Comparison of ENCODE assay signal across 14 mouse cellular contexts in the genomic region with DNA sequence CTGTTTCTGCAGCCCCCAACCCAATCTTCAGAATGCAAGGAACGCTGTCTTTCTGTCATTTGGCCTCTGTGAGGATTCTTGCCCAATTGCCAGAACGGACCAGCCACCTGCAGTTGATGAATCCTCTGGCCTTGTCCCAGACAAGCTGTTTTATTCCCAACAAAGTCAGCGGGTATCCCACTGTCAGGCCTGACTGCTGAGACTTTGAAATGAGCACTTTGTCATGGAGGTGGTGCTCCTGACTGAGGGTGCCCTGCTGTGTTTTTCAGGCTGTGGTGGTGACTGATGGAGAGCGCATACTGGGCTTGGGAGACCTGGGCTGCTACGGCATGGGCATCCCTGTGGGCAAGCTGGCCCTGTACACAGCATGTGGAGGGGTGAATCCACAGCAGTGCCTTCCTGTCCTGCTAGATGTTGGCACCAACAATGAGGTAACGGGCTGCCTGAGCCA.
DNase-seq lines count a peak whose midpoint lies in the region; ATAC-seq and TF ChIP-seq lines count a peak whose summit lies in the region.
"Had no signal": no experiment of that assay in that cellular context is flagged by ENCODE, and none has a peak within 500 bp of the region (broad histone marks: within the 10 kb centered on the region; RNA-seq: fewer than 3 reads in every experiment).

No protein-coding gene starts in this region.

- no peak for TF ChIP-seq POLR2A in thymus, adult 2 months (IDR thresholded peaks at IDR 0.05; ENCODE audit: control insufficient read depth, extremely low read depth, insufficient read depth, low read length, poor library complexity)

- no peaks in the 10 kb centered on the region for H3K4me1 ChIP-seq in forebrain, embryonic 14.5 days (ENCODE audit: control insufficient read depth, insufficient read depth, low read length)
- no peaks in the 10 kb centered on the region for H3K4me1 ChIP-seq in midbrain, embryonic 11.5 days (ENCODE audit: control insufficient read depth, insufficient read depth, low read length)
- H3K4me1 ChIP-seq in thymus, adult 2 months (replicated peaks; ENCODE audit: control insufficient read depth, insufficient read depth, low read length) = no peaks in the 10 kb centered on the region
- H3K4me1 ChIP-seq: intestine, embryonic 15.5 days had no signal

- no peaks in the 10 kb centered on the region for H3K27me3 ChIP-seq in forebrain, embryonic 14.5 days (replicated peaks; ENCODE audit: control insufficient read depth, insufficient read depth, low read length)
- H3K27me3 ChIP-seq in midbrain, embryonic 11.5 days (ENCODE audit: control insufficient read depth, insufficient read depth, low read length) = no peaks in the 10 kb centered on the region
- no peaks in the 10 kb centered on the region for H3K27me3 ChIP-seq in thymus, adult 2 months (ENCODE audit: control insufficient read depth, insufficient read depth, low read length)
- H3K27me3 ChIP-seq: embryonic facial prominence, embryonic 12.5 days; intestine, embryonic 15.5 days had no signal

- no peaks in the 10 kb centered on the region for H3K36me3 ChIP-seq in forebrain, embryonic 14.5 days (ENCODE audit: control insufficient read depth, insufficient read depth, low read length)
- no peaks in the 10 kb centered on the region for H3K36me3 ChIP-seq in midbrain, embryonic 11.5 days (ENCODE audit: control insufficient read depth, insufficient read depth, low read length)
- no peaks in the 10 kb centered on the region for H3K36me3 ChIP-seq in thymus, adult 2 months (ENCODE audit: control insufficient read depth, insufficient read depth, low read length)
- H3K36me3 ChIP-seq: embryonic facial prominence, embryonic 12.5 days; intestine, embryonic 15.5 days had no signal

- H3K27ac ChIP-seq in forebrain, embryonic 14.5 days (ENCODE audit: low read depth, low read length) = no peak overlapping the region
- H3K27ac ChIP-seq in midbrain, embryonic 11.5 days (ENCODE audit: low read depth, low read length) = no peak overlapping the region
- H3K27ac ChIP-seq in gastrocnemius, adult 2 months = no peak overlapping the region
- no peak overlapping the region for H3K27ac ChIP-seq in thymus, adult 2 months (ENCODE audit: control insufficient read depth, insufficient read depth, low read length)
- H3K27ac ChIP-seq: embryonic facial prominence, embryonic 12.5 days; heart, adult 2 months; intestine, embryonic 15.5 days had no signal

- no peak overlapping the region for H3K9ac ChIP-seq in forebrain, embryonic 14.5 days (ENCODE audit: low read length)
- H3K9ac ChIP-seq in midbrain, embryonic 11.5 days (ENCODE audit: low read length) = no peak overlapping the region
- H3K9ac ChIP-seq: embryonic facial prominence, embryonic 12.5 days; intestine, embryonic 15.5 days had no signal

- H3K4me3 ChIP-seq in forebrain, embryonic 14.5 days (ENCODE audit: low read depth, low read length) = no peak overlapping the region
- no peak overlapping the region for H3K4me3 ChIP-seq in midbrain, embryonic 11.5 days (ENCODE audit: low read depth, low read length)
- H3K4me3 ChIP-seq in gastrocnemius, adult 2 months = no peak overlapping the region
- H3K4me3 ChIP-seq in thymus, adult 2 months (ENCODE audit: control insufficient read depth, insufficient read depth, low read length) = no peak overlapping the region
- H3K4me3 ChIP-seq: embryonic facial prominence, embryonic 12.5 days; heart, adult 2 months; intestine, embryonic 15.5 days; myocyte had no signal

- H3K4me2 ChIP-seq in forebrain, embryonic 14.5 days (ENCODE audit: low read length) = no peak overlapping the region
- H3K4me2 ChIP-seq in midbrain, embryonic 11.5 days = no peak overlapping the region
- H3K4me2 ChIP-seq: embryonic facial prominence, embryonic 12.5 days; intestine, embryonic 15.5 days had no signal

- TF ChIP-seq CTCF in gastrocnemius, adult 2 months (IDR thresholded peaks at IDR 0.05) = no peak
- TF ChIP-seq CTCF in thymus, adult 2 months (IDR thresholded peaks at IDR 0.05; ENCODE audit: borderline replicate concordance, control insufficient read depth, extremely low read depth, insufficient read depth, low read length, poor library complexity) = no peak

- 14% methylated on average over 6 of the region's 6 CpGs for WGBS in forebrain, embryonic 14.5 days
- 16% methylated on average over 6 of the region's 6 CpGs for WGBS in midbrain, embryonic 11.5 days
- WGBS in thymus, adult 2 months = 73% methylated on average over 6 of the region's 6 CpGs

- ATAC-seq in cerebellum, adult (ENCODE audit: insufficient number of reproducible peaks, low FRiP score, low TSS enrichment) = peak; percentile 85
- ATAC-seq in forebrain, embryonic 14.5 days = no peak
- ATAC-seq in midbrain, embryonic 11.5 days (ENCODE audit: low FRiP score) = peak; percentile 30; the same call in 1 of the 2 replicates
- ATAC-seq: intestine, embryonic 15.5 days; lung, postnatal 0 days had no signal

- no peaks in the 10 kb centered on the region for H3K9me3 ChIP-seq in forebrain, embryonic 14.5 days (replicated peaks; ENCODE audit: control insufficient read depth, low read length)
- no peaks in the 10 kb centered on the region for H3K9me3 ChIP-seq in midbrain, embryonic 11.5 days (ENCODE audit: control insufficient read depth, low read length)
- H3K9me3 ChIP-seq: embryonic facial prominence, embryonic 12.5 days; intestine, embryonic 15.5 days had no signal

- peak; percentile 20 for DNase-seq in embryo, embryonic 10 days (ENCODE audit: low spot score)
- DNase-seq in embryo, embryonic 9.5 days (ENCODE audit: extremely low spot score) = no peak
- DNase-seq in forebrain, embryonic 14.5 days (ENCODE audit: low spot score) = peak; percentile 14
- peak; percentile 80 for DNase-seq in midbrain, embryonic 11.5 days (ENCODE audit: low spot score, missing footprints)
- no peak for DNase-seq in ovary, postnatal 36 days (ENCODE audit: low spot score)
- DNase-seq in gastrocnemius, adult 2 months = no peak
- DNase-seq in thymus, adult 2 months = no peak
- DNase-seq: adrenal gland, postnatal 14 days; heart, adult 2 months had no signal

- intact Hi-C loops in gastrocnemius, adult 2 months (cut with DNase I) = no loop called here

Comparison
In these comparisons a context has a peak if more than half of its experiments do, and no peak if none do; other contexts are left out.
1. DNase-seq: peak in embryo, embryonic 10 days (single experiment), forebrain, embryonic 14.5 days (single experiment) and midbrain, embryonic 11.5 days (single experiment); none in embryo, embryonic 9.5 days (single experiment), ovary, postnatal 36 days (single experiment), gastrocnemius, adult 2 months (single experiment) and thymus, adult 2 months (single experiment).